Mouse (Mus musculus): ENCODE data around the gene Emd. TPM values are rescaled to one million over a fixed set of nuclear protein-coding genes. Genes with fewer than 3 reads are reported as not detected.
A peak's percentile ranks its signal among the peaks of the same experiment; 100 is the strongest.

The Emd gene
- polyA plus RNA-seq, 1 experiment from 2014 or later, result 15.4 TPM

DNA sequence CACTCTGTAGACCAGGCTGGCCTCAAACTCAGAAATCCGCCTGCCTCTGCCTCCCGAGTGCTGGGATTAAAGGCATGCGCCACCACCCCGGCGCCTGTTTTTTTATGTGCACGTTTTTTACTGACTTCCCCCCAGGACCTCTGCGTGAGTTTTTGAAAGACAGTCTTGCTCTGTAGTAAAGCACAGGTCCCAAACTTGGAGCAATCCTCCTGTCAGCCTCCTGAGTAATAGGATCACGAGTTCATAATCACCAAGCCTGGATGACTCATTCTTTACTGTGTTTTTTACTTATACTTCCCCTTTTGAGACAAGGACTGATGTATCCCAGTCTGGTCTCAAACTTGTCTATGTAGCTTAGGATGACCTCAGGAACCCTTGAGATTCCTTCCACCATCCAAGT is 23.4 kb downstream of the Emd start:
- no peaks in the 10 kb centered on the region for H3K27me3 ChIP-seq
- no peak for ATAC-seq (ENCODE audit: low FRiP score, low read depth)
- WGBS, result 78% methylated on average over 8 of the region's 8 CpGs
- H3K4me3 ChIP-seq, result no peak overlapping the region
- H3K27ac ChIP-seq (replicated peaks), result no peak overlapping the region
- H3K9me3 ChIP-seq, result no peaks in the 10 kb centered on the region
- H3K9ac ChIP-seq (replicated peaks), result no peak overlapping the region
- H3K36me3 ChIP-seq, result no peaks in the 10 kb centered on the region
- H3K4me1 ChIP-seq, result peaks cover 7% of the 10 kb centered on the region; the same call in 1 of the 2 replicates
- no peak overlapping the region for H3K4me2 ChIP-seq (replicated peaks)

GRCm38 (mm10) chrX:74281041-74281731 is 26.7 kb downstream of the Emd start:
- H3K4me2 ChIP-seq (replicated peaks), result peak overlapping the region; percentile 63
- 19% methylated on average over 14 of the region's 14 CpGs for WGBS
- no peak overlapping the region for H3K27ac ChIP-seq (replicated peaks)
- H3K27me3 ChIP-seq, result no peaks in the 10 kb centered on the region
- peak overlapping the region; percentile 58 for H3K4me3 ChIP-seq
- H3K4me1 ChIP-seq, result peaks cover 16% of the 10 kb centered on the region; the same call in 1 of the 2 replicates
- no peaks in the 10 kb centered on the region for H3K9me3 ChIP-seq
- peak overlapping the region; percentile 50 for H3K9ac ChIP-seq (replicated peaks)
- H3K36me3 ChIP-seq, result no peaks in the 10 kb centered on the region
- 0 out of 2 replicates have a peak, but pooled peaks have one; percentile 10 for ATAC-seq (ENCODE audit: low FRiP score, low read depth)

GRCm38 (mm10) chrX:74281732-74282394 is 27.4 kb downstream of the Emd start, which contains the start of the genes Taz and Dnase1l1:
TSS of gene Taz (plus strand) at chrX:74281912.
TSS of gene Dnase1l1 (minus strand) at chrX:74282337.
- ATAC-seq (ENCODE audit: low FRiP score, low read depth), result peak; percentile 64
- Histone ChIP-seq H3K4me1 (peaks cover 16% of the 10 kb centered on the region; the same call in 1 of the 2 replicates), H3K27ac (replicated peaks) (peak within 1 kb of the TSS; percentile 60), H3K4me2 (replicated peaks) (peak within 1 kb of the TSS; percentile 63), H3K4me3 (peak within 1 kb of the TSS; percentile 58), H3K9ac (replicated peaks) (peak within 1 kb of the TSS; percentile 73), H3K9me3 (no peaks in the 10 kb centered on the region), H3K36me3 (no peaks in the 10 kb centered on the region), H3K27me3 (no peaks in the 10 kb centered on the region)
- 21% methylated on average over 16 of the region's 16 CpGs for WGBS

DNA sequence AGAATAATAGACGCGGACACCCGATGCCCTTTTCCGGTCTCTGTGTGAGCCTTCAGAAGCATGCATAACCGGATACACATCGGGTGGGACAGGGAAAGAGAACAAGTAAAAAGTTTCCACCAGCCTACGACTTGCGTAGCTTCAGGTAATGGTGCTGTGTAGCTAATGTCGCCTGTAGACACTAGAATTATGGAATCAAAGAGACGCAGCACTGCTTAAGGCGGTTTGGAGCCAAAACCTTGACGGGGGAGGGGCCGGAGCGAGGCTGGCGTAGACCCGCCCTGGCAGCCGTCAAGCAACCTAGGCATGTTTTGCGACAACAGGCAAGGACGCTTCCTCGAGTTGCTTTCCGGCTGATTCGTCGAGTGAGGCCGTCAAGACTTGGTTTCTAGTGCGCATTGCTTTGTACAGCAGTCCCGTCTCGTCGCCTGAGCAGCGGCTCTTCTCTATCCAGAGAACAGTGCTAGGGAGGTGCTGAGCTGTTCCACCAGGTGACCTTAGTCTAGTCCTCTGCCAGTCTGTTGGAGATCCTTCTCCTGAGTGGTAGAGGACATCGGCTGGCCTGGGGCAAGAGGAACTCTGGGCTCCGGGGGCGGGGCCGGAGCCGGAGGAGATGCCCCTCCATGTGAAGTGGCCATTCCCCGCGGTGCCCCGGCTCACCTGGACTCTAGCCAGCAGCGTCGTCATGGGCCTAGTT is 28.1 kb downstream of the Emd start:
- H3K9ac ChIP-seq (replicated peaks), result peak overlapping the region; percentile 73
- H3K4me2 ChIP-seq (replicated peaks), result peak overlapping the region; percentile 63
- WGBS, result 23% methylated on average over 39 of the region's 39 CpGs

GRCm38 (mm10) chrX:74283092-74283437 is 28.6 kb downstream of the Emd start:
- no peaks in the 10 kb centered on the region for H3K36me3 ChIP-seq
- peak overlapping the region; percentile 63 for H3K4me2 ChIP-seq (replicated peaks)
- 47% methylated on average over 5 of the region's 5 CpGs for WGBS
- no peaks in the 10 kb centered on the region for H3K27me3 ChIP-seq
- peak overlapping the region; percentile 73 for H3K9ac ChIP-seq (replicated peaks)
- H3K9me3 ChIP-seq, result no peaks in the 10 kb centered on the region
- peaks cover 16% of the 10 kb centered on the region; the same call in 1 of the 2 replicates for H3K4me1 ChIP-seq
- H3K4me3 ChIP-seq, result peak overlapping the region; percentile 58
- ATAC-seq (ENCODE audit: low FRiP score, low read depth), result peak; percentile 61
- H3K27ac ChIP-seq (replicated peaks), result peak overlapping the region; percentile 60; the same call in 1 of the 2 replicates

More for the DNA sequence above, 28.1 kb downstream of the Emd start:
- H3K27me3 ChIP-seq, result no peaks in the 10 kb centered on the region
- H3K9me3 ChIP-seq, result no peaks in the 10 kb centered on the region
- H3K27ac ChIP-seq (replicated peaks), result peak overlapping the region; percentile 60
- H3K4me1 ChIP-seq, result peaks cover 16% of the 10 kb centered on the region; the same call in 1 of the 2 replicates
- H3K36me3 ChIP-seq, result no peaks in the 10 kb centered on the region
- H3K4me3 ChIP-seq, result peak overlapping the region; percentile 58
- ATAC-seq (ENCODE audit: low FRiP score, low read depth), result peak; percentile 78

DNA sequence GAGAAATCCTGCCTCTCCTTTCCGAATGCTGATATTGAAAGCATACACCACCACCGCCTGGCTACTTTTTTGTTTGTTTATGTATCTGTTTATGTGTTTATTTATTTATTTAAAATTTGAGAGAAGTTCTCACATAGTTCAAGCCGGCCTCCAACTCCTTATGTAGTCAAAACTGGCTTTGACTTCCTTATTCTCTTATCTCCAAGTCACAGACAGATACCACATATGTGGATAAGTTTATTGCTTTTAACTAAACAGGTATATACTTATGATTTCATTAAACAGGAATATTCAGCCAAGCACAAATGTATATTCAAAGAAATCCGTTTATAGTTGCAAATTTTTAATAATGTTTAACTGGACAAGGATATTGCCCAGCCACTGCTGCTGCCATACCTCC is 38.9 kb downstream of the Emd start:
- WGBS, result 74% methylated on average over 4 of the region's 4 CpGs
- Histone ChIP-seq H3K9me3 (no peaks in the 10 kb centered on the region), H3K27me3 (no peaks in the 10 kb centered on the region), H3K9ac (replicated peaks) (no peak overlapping the region), H3K4me3 (no peak overlapping the region), H3K36me3 (0 out of 2 replicates have a peak, but pooled peaks cover 4% of the 10 kb centered on the region), H3K27ac (replicated peaks) (no peak overlapping the region), H3K4me1 (0 out of 2 replicates have a peak, but pooled peaks cover 2% of the 10 kb centered on the region), H3K4me2 (replicated peaks) (no peak overlapping the region)
- ATAC-seq (ENCODE audit: low FRiP score, low read depth), result no peak

DNA sequence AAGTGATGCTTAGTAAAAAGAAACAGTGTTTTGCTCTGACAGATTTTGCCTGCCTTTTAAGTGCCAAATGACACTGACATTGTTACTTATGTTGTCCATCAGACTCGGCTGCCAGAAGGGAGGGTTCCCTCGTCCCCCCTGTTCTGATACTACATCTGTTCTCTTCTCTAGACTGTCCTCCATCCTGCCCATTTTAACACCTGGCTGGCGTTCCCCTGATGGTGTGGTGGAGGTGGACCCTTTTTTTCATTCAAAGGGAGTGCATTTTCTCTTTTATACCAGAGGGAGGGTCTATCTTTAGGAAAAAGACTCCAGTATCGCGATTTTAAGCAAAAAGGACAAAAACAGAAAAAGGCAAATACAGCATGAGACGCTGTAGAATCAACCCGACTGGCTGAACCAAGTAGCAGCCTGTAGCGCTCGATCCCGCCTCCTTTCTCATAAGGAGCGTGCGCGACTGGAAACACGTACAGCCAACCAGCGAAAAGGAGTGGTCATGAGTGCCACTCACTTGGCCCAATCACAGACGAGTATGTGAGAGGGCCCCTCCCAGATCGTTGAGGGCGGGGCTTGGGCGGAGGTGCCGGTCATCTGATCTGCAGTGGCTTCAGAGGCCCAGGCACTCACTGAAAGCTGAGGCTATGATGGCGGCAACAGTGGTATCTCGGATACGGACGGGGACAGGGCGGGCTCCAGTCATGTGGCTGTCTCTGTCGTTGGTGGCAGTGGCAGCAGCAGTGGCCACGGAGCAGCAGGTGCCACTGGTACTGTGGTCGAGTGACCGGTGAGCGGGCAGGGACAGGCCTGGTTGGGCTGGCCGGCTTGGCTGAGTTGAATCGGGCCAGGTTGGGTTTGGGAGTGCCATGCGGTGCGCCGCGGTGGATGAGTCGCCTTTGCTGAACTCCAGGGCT is 42.3 kb downstream of the Emd start, which contains the start of gene Atp6ap1:
TSS of gene Atp6ap1 (plus strand) at position 560 of the 911 bp plus-strand sequence.
- Histone ChIP-seq H3K4me2 (replicated peaks) (peak within 1 kb of the TSS; percentile 63), H3K9ac (replicated peaks) (peak within 1 kb of the TSS; percentile 62), H3K27me3 (no peaks in the 10 kb centered on the region), H3K4me1 (0 out of 2 replicates have a peak, but pooled peaks cover 2% of the 10 kb centered on the region), H3K36me3 (peaks cover 17% of the 10 kb centered on the region), H3K27ac (replicated peaks) (peak within 1 kb of the TSS; percentile 46), H3K9me3 (no peaks in the 10 kb centered on the region), H3K4me3 (peak within 1 kb of the TSS; percentile 66)
- ATAC-seq (ENCODE audit: low FRiP score, low read depth), result peak; percentile 99
- WGBS, result 29% methylated on average over 37 of the region's 37 CpGs

GRCm38 (mm10) chrX:74298348-74298747 is 43.9 kb downstream of the Emd start:
- WGBS, result 89% methylated on average over 1 of the region's 1 CpGs
- Histone ChIP-seq H3K4me1 (0 out of 2 replicates have a peak, but pooled peaks cover 2% of the 10 kb centered on the region), H3K4me3 (no peak overlapping the region), H3K9ac (replicated peaks) (no peak overlapping the region), H3K27me3 (no peaks in the 10 kb centered on the region), H3K4me2 (replicated peaks) (no peak overlapping the region), H3K9me3 (no peaks in the 10 kb centered on the region), H3K27ac (replicated peaks) (no peak overlapping the region), H3K36me3 (peaks cover 31% of the 10 kb centered on the region)
- ATAC-seq (ENCODE audit: low FRiP score, low read depth), result no peak

DNA sequence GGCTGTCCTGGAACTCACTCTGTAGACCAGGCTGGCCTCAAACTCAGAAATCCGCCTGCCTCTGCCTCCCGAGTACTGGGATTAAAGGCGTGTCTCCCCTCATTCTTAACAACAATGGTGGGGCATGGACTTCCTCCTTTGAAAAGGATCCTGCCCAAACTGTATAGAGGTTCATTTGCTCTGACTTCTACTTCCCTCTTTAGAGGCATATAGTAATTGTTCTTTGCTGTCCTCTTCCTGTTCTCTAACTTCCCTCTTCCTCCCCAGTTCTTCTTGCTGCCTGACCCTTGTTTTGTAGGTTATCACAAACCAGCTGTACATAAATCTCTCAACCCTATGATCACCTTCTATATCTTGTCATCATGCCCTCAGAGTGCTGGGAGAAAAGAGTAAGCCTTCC is 45.2 kb downstream of the Emd start:
- no peak for ATAC-seq (ENCODE audit: low FRiP score, low read depth)
- H3K4me1 ChIP-seq, result 0 out of 2 replicates have a peak, but pooled peaks cover 2% of the 10 kb centered on the region
- peaks cover 33% of the 10 kb centered on the region for H3K36me3 ChIP-seq
- H3K4me2 ChIP-seq (replicated peaks), result no peak overlapping the region
- 87% methylated on average over 3 of the region's 3 CpGs for WGBS
- no peak overlapping the region for H3K4me3 ChIP-seq
- no peaks in the 10 kb centered on the region for H3K27me3 ChIP-seq
- H3K9me3 ChIP-seq, result no peaks in the 10 kb centered on the region
- H3K9ac ChIP-seq (replicated peaks), result no peak overlapping the region
- H3K27ac ChIP-seq (replicated peaks), result no peak overlapping the region

- peaks cover 65% of the 10 kb centered on the region for H3K36me3 ChIP-seq
- peak; percentile 79 for ATAC-seq (ENCODE audit: low FRiP score, low read depth)
- H3K27me3 ChIP-seq, result no peaks in the 10 kb centered on the region
- H3K9ac ChIP-seq (replicated peaks), result peak within 1 kb of the TSS; percentile 84
- WGBS, result 25% methylated on average over 41 of the region's 41 CpGs
- H3K4me2 ChIP-seq (replicated peaks), result peak within 1 kb of the TSS; percentile 70
- no peaks in the 10 kb centered on the region for H3K9me3 ChIP-seq
- peak within 1 kb of the TSS; percentile 91 for H3K27ac ChIP-seq (replicated peaks)
- H3K4me1 ChIP-seq, result peaks cover 9% of the 10 kb centered on the region
- H3K4me3 ChIP-seq, result peak within 1 kb of the TSS; percentile 60
Observed at GRCm38 (mm10) chrX:74304867-74305700, 50.6 kb downstream of the Emd start, which contains the start of gene Gdi1. TSS of gene Gdi1 (plus strand) at chrX:74304998.
